Mouse (Mus musculus): ENCODE data around the gene Arhgap31.
"Not testable (repeated sequence)": the region's sequence is repeated elsewhere in the genome, so short reads cannot be mapped to it uniquely, and the experiment has no call there.

The Arhgap31 gene

GRCm38 (mm10) chr16:38724974-38725373 lies 11.9 kb upstream of the Arhgap31 start:
- no peak for DNase-seq (ENCODE audit: low spot score)

- DNase-seq (ENCODE audit: low spot score), result no peak
Observed at GRCm38 (mm10) chr16:38724256-38724655, 11.2 kb upstream of the Arhgap31 start.

GRCm38 (mm10) chr16:38721377-38721776 lies 8.3 kb upstream of the Arhgap31 start:
- no peak for DNase-seq (ENCODE audit: low spot score)

- DNase-seq (ENCODE audit: low spot score), result not testable (repeated sequence)
Observed at GRCm38 (mm10) chr16:38714259-38714526, 1.1 kb upstream of the Arhgap31 start.

- no peak for DNase-seq (ENCODE audit: low spot score)
Observed at GRCm38 (mm10) chr16:38713404-38714258, 557 bp upstream of the Arhgap31 start.

GRCm38 (mm10) chr16:38712105-38712504 lies 969 bp downstream of the Arhgap31 start:
- no peak for DNase-seq (ENCODE audit: low spot score)

GRCm38 (mm10) chr16:38711245-38711644 lies 1.8 kb downstream of the Arhgap31 start:
- DNase-seq (ENCODE audit: low spot score), result no peak

GRCm38 (mm10) chr16:38708962-38709520 lies 4.0 kb downstream of the Arhgap31 start:
- DNase-seq (ENCODE audit: low spot score), result no peak

GRCm38 (mm10) chr16:38706782-38707181 lies 6.3 kb downstream of the Arhgap31 start:
- DNase-seq (ENCODE audit: low spot score), result no peak

GRCm38 (mm10) chr16:38705531-38706281 lies 7.4 kb downstream of the Arhgap31 start:
- DNase-seq (ENCODE audit: low spot score), result no peak

GRCm38 (mm10) chr16:38703501-38703900 lies 9.6 kb downstream of the Arhgap31 start:
- DNase-seq (ENCODE audit: low spot score), result no peak

GRCm38 (mm10) chr16:38702316-38702715 lies 10.8 kb downstream of the Arhgap31 start:
- no peak for DNase-seq (ENCODE audit: low spot score)

- DNase-seq (ENCODE audit: low spot score), result no peak
Observed at GRCm38 (mm10) chr16:38701492-38702185, 11.4 kb downstream of the Arhgap31 start.

GRCm38 (mm10) chr16:38700392-38701162 lies 12.5 kb downstream of the Arhgap31 start:
- DNase-seq (ENCODE audit: low spot score), result no peak

- DNase-seq (ENCODE audit: low spot score), result no peak
Observed at GRCm38 (mm10) chr16:38697611-38698010, 15.5 kb downstream of the Arhgap31 start.

- DNase-seq (ENCODE audit: low spot score), result no peak
Observed at GRCm38 (mm10) chr16:38695557-38695956, 17.5 kb downstream of the Arhgap31 start.

GRCm38 (mm10) chr16:38694906-38695540 lies 18.1 kb downstream of the Arhgap31 start:
- DNase-seq (ENCODE audit: low spot score), result no peak

GRCm38 (mm10) chr16:38690501-38690900 lies 22.6 kb downstream of the Arhgap31 start:
- no peak for DNase-seq (ENCODE audit: low spot score)

- DNase-seq (ENCODE audit: low spot score), result no peak
Observed at GRCm38 (mm10) chr16:38689786-38690185, 23.3 kb downstream of the Arhgap31 start.

- no peak for DNase-seq (ENCODE audit: low spot score)
Observed at GRCm38 (mm10) chr16:38688531-38689264, 24.4 kb downstream of the Arhgap31 start.

All from ovary, postnatal 10 days (tissue).